Mouse (Mus musculus): ENCODE data around the gene Xpo6.

- TF ChIP-seq CTCF (IDR thresholded peaks at IDR 0.05; ENCODE audit: low read depth) (no peak), EP300 (IDR thresholded peaks at IDR 0.05; ENCODE audit: low read depth) (no peak)
These were observed 1.4 kb downstream of the Xpo6 start for GRCm38 (mm10) chr7:126198926-126199325.
